In genomic region chr4:124801552-124802308, GRCm38 (mm10) we compare ENCODE assay signal across 8 mouse cellular contexts. TPM values are rescaled to one million over a fixed set of nuclear protein-coding genes. Genes with fewer than 3 reads are reported as not detected.
A peak's percentile ranks its signal among the peaks of the same experiment; 100 is the strongest.
DNase-seq lines count a peak whose midpoint lies in the region; ATAC-seq and TF ChIP-seq lines count a peak whose summit lies in the region.

Mtf1 (plus strand) TSS chr4:124802104.

- no peaks in the 10 kb centered on the region for H3K27me3 ChIP-seq in hindbrain, postnatal 0 days (ENCODE audit: insufficient read depth, low read length)

- H3K4me3 ChIP-seq in gastrocnemius, adult 2 months: peak within 1 kb of the TSS; percentile 100
- peak within 1 kb of the TSS; percentile 81 for H3K4me3 ChIP-seq in hindbrain, postnatal 0 days (ENCODE audit: low read length)

- peak; percentile 50 for ATAC-seq in activated CD4-positive, CD25-positive, alpha-beta regulatory T cell, adult 4 months
- peak; percentile 71 for ATAC-seq in common myeloid progenitor, adult 5-6 weeks (replicated peaks; ENCODE audit: low read depth, poor library complexity, severe bottlenecking)
- peak; percentile 80 for ATAC-seq in hindbrain, postnatal 0 days

- H3K36me3 ChIP-seq in hindbrain, postnatal 0 days (ENCODE audit: insufficient read depth, low read length): peaks cover 24% of the 10 kb centered on the region; the same call in 1 of the 2 replicates

- peak within 1 kb of the TSS; percentile 65 for H3K9ac ChIP-seq in hindbrain, postnatal 0 days (replicated peaks; ENCODE audit: low read length)

- 3% methylated on average over 21 of the region's 21 CpGs for WGBS in hindbrain, postnatal 0 days

- H3K4me1 ChIP-seq in hindbrain, postnatal 0 days (ENCODE audit: insufficient read depth, low read length): no peaks in the 10 kb centered on the region; the same call in 1 of the 2 replicates

- H3K27ac ChIP-seq in gastrocnemius, adult 2 months: peak within 1 kb of the TSS; percentile 94
- H3K27ac ChIP-seq in hindbrain, postnatal 0 days: peak within 1 kb of the TSS; percentile 92

- DNase-seq in gastrocnemius, adult 2 months: peak; percentile 92
- DNase-seq in hindbrain, postnatal 0 days (ENCODE audit: low spot score): peak; percentile 96
- DNase-seq in left cerebral cortex, adult 18-20 months (ENCODE audit: low spot score in 2 of 2): peak; percentile 86 to 94
- DNase-seq in lung, postnatal 4 days: peak; percentile 85 to 89
- peak; percentile 92 for DNase-seq in retina, postnatal 1 day
- DNase-seq in thymus, postnatal 4 days: peak; percentile 96

- TF ChIP-seq CTCF in gastrocnemius, adult 2 months (IDR thresholded peaks at IDR 0.05): peak; percentile 97
- TF ChIP-seq CTCF in hindbrain, postnatal 0 days (IDR thresholded peaks at IDR 0.05; ENCODE audit: low read depth): peak; percentile 86

- no peaks in the 10 kb centered on the region for H3K9me3 ChIP-seq in hindbrain, postnatal 0 days (ENCODE audit: low read length)

- intact Hi-C loops in gastrocnemius, adult 2 months (cut with DNase I): loop anchor here (1.0 kb wide), 2 partner anchors 46 to 87 kb away; partner anchors contain the start of gene Sf3a3

- H3K4me2 ChIP-seq in hindbrain, postnatal 0 days (ENCODE audit: low read depth, low read length): peak within 1 kb of the TSS; percentile 81

RNA-seq across cellular contexts. Expression of gene Mtf1, which starts in this region (rescaled TPM):
- 10 to 100 TPM; 14.2 to 18.5 TPM for polyA plus RNA-seq in activated CD4-positive, CD25-positive, alpha-beta regulatory T cell, adult 4 months (2017; shearing (Covaris generic))
- 26.1 and 35.9 TPM in 2 replicates for total RNA-seq in common myeloid progenitor, adult 5-6 weeks (2017)
- total RNA-seq in gastrocnemius, adult 2 months (2021): 10 to 100 TPM; 11.9 to 15.7 TPM
- total RNA-seq in hindbrain, postnatal 0 days (2014; rRNA removed): 7.7 and 17.3 TPM in 2 replicates
- polyA plus RNA-seq in hindbrain, postnatal 0 days (2015; fragmentation: Nextera tagmentation; extraction: Ambion mirVana): 23.4 and 24.7 TPM in 2 replicates
- 10 to 100 TPM; 25.8 to 27.8 TPM for total RNA-seq in left cerebral cortex, adult 18-20 months (2021)

Comparison
In these comparisons a context has a peak if more than half of its experiments do, and no peak if none do; other contexts are left out.
1. Peak in every context shown above with its lines: DNase-seq, ATAC-seq, H3K4me3 ChIP-seq and H3K27ac ChIP-seq.